Mouse (Mus musculus) liver, embryonic 15.5 days (tissue): ENCODE measurements at regions not wholly inside any gene's neighbourhood (a gene's known extent, or its start where the extent isn't known, plus 50 kb on each side); places are given as distances from the start of the nearest gene placed in this dataset.

Experiments used
- ATAC-seq: fragments of 200-750 bp; cut with Nextera tagmentation; 2 replicates; pipeline ENCODE4 v1.8.0; 2017; ENCODE audit warnings: moderate number of reproducible peaks, mild to moderate bottlenecking, moderate library complexity; ENCODE audit not compliant: insufficient read depth
- H3K27ac ChIP-seq: fragments of 300-500 bp; sonication (generic); replicated peaks from 2 replicates; pipeline ENCODE4 v1.5.1; 2015; ENCODE audit warnings: mild to moderate bottlenecking, inconsistent platforms
- H3K27me3 ChIP-seq: fragments of 300-500 bp; sonication (generic); 2 replicates; pipeline ENCODE4 v1.6.1; 2015; ENCODE audit warnings: mild to moderate bottlenecking, inconsistent platforms
- H3K36me3 ChIP-seq: fragments of 300-500 bp; sonication (generic); replicated peaks from 2 replicates; pipeline ENCODE4 v1.6.1; 2015; ENCODE audit warnings: moderate library complexity, mild to moderate bottlenecking, inconsistent platforms
- H3K4me1 ChIP-seq: fragments of 300-500 bp; sonication (generic); replicated peaks from 2 replicates; pipeline ENCODE4 v1.6.1; 2015; ENCODE audit warnings: inconsistent platforms
- H3K4me2 ChIP-seq: fragments of 300-500 bp; sonication (generic); 2 replicates; pipeline ENCODE4 v1.6.1; 2015; ENCODE audit warnings: moderate library complexity, mild to moderate bottlenecking, inconsistent platforms
- H3K4me3 ChIP-seq: fragments of 300-500 bp; sonication (generic); replicated peaks from 2 replicates; pipeline ENCODE4 v1.5.1; 2015; ENCODE audit warnings: mild to moderate bottlenecking, inconsistent platforms
- H3K9ac ChIP-seq: fragments of 300-500 bp; sonication (generic); 2 replicates; pipeline ENCODE4 v1.6.1; 2015; ENCODE audit warnings: moderate library complexity, mild to moderate bottlenecking, inconsistent platforms
- H3K9me3 ChIP-seq: fragments of 300-500 bp; sonication (generic); replicated peaks from 2 replicates; pipeline ENCODE4 v1.6.1; 2016; ENCODE audit warnings: inconsistent platforms
- WGBS: fragments of 180-500 bp; shearing (Covaris S2); methylation state at CpG from one replicate; pipeline ENCODE4 v1.1.7; 2015; ENCODE audit warnings: mixed read lengths; ENCODE audit not compliant: insufficient replicate concordance; 5-methylcytosine and 5-hydroxymethylcytosine counted together

- 42% methylated on average over 3 of the region's 3 CpGs for WGBS
- no peaks in the 10 kb centered on the region for H3K27me3 ChIP-seq
- no peak for ATAC-seq
These were observed 301.7 kb upstream of the Camk1g start for GRCm38 (mm10) chr1:193671816-193672254.

GRCm38 (mm10) chr1:193671046-193671445 lies 300.9 kb upstream of the Camk1g start:
- Histone ChIP-seq H3K27me3 (no peaks in the 10 kb centered on the region), H3K36me3 (no peaks in the 10 kb centered on the region), H3K27ac (no peak overlapping the region), H3K9ac (no peak overlapping the region), H3K4me2 (no peak overlapping the region), H3K9me3 (no peaks in the 10 kb centered on the region), H3K4me1 (peaks cover 69% of the 10 kb centered on the region), H3K4me3 (no peak overlapping the region)
- 57% methylated on average over 1 of the region's 1 CpGs for WGBS
- ATAC-seq, result no peak

More at GRCm38 (mm10) chr1:193671816-193672254, 301.7 kb upstream of the Camk1g start:
- H3K36me3 ChIP-seq, result no peaks in the 10 kb centered on the region
- no peaks in the 10 kb centered on the region for H3K9me3 ChIP-seq
- H3K27ac ChIP-seq, result no peak overlapping the region
- no peak overlapping the region for H3K9ac ChIP-seq
- no peak overlapping the region for H3K4me3 ChIP-seq
- peaks cover 63% of the 10 kb centered on the region for H3K4me1 ChIP-seq
- H3K4me2 ChIP-seq, result no peak overlapping the region

- 0 out of 2 replicates have a peak overlapping the region, but pooled peaks have one; percentile 14 for H3K27ac ChIP-seq
- no peak overlapping the region for H3K4me2 ChIP-seq
- peaks cover 79% of the 10 kb centered on the region for H3K4me1 ChIP-seq
These were observed 299.9 kb upstream of the Camk1g start for GRCm38 (mm10) chr1:193670008-193670407.

GRCm38 (mm10) chr1:193668841-193669240 lies 298.7 kb upstream of the Camk1g start:
- H3K9me3 ChIP-seq, result no peaks in the 10 kb centered on the region
- no peak overlapping the region for H3K9ac ChIP-seq
- no peaks in the 10 kb centered on the region for H3K36me3 ChIP-seq
- no peak overlapping the region for H3K4me2 ChIP-seq
- peak; percentile 61 for ATAC-seq
- H3K4me3 ChIP-seq, result no peak overlapping the region
- peak overlapping the region; percentile 14 for H3K27ac ChIP-seq
- peaks cover 90% of the 10 kb centered on the region for H3K4me1 ChIP-seq
- no peaks in the 10 kb centered on the region for H3K27me3 ChIP-seq

More at GRCm38 (mm10) chr1:193670008-193670407, 299.9 kb upstream of the Camk1g start:
- ATAC-seq, result no peak
- Histone ChIP-seq H3K4me3 (no peak overlapping the region), H3K36me3 (no peaks in the 10 kb centered on the region), H3K9me3 (no peaks in the 10 kb centered on the region), H3K9ac (no peak overlapping the region), H3K27me3 (no peaks in the 10 kb centered on the region)

- H3K27ac ChIP-seq, result peak overlapping the region; percentile 78
- peaks cover 95% of the 10 kb centered on the region for H3K4me1 ChIP-seq
- WGBS, result 75% methylated on average over 5 of the region's 5 CpGs
- H3K27me3 ChIP-seq, result no peaks in the 10 kb centered on the region
- ATAC-seq, result no peak
- no peak overlapping the region for H3K4me2 ChIP-seq
- no peaks in the 10 kb centered on the region for H3K9me3 ChIP-seq
- no peak overlapping the region for H3K4me3 ChIP-seq
- H3K36me3 ChIP-seq, result no peaks in the 10 kb centered on the region
- no peak overlapping the region for H3K9ac ChIP-seq
These were observed 295.8 kb upstream of the Camk1g start for GRCm38 (mm10) chr1:193665854-193666253.

GRCm38 (mm10) chr1:193664569-193664968 lies 294.5 kb upstream of the Camk1g start:
- 0 out of 2 replicates have a peak overlapping the region, but pooled peaks have one; percentile 1 for H3K4me2 ChIP-seq
- no peak overlapping the region for H3K4me3 ChIP-seq
- peak; percentile 87 for ATAC-seq
- H3K9ac ChIP-seq, result no peak overlapping the region
- H3K27me3 ChIP-seq, result no peaks in the 10 kb centered on the region
- H3K9me3 ChIP-seq, result no peaks in the 10 kb centered on the region
- peak overlapping the region; percentile 78 for H3K27ac ChIP-seq
- WGBS, result 27% methylated on average over 2 of the region's 2 CpGs
- no peaks in the 10 kb centered on the region for H3K36me3 ChIP-seq
- H3K4me1 ChIP-seq, result peaks cover 84% of the 10 kb centered on the region

- Histone ChIP-seq H3K36me3 (no peaks in the 10 kb centered on the region), H3K27ac (peak overlapping the region; percentile 78; the same call in 1 of the 2 replicates), H3K4me1 (peaks cover 74% of the 10 kb centered on the region), H3K4me3 (no peak overlapping the region), H3K9ac (no peak overlapping the region), H3K4me2 (no peak overlapping the region), H3K27me3 (no peaks in the 10 kb centered on the region), H3K9me3 (no peaks in the 10 kb centered on the region)
- no peak for ATAC-seq
- WGBS, result 52% methylated on average over 3 of the region's 3 CpGs
These were observed 293.5 kb upstream of the Camk1g start for GRCm38 (mm10) chr1:193663587-193663986.

GRCm38 (mm10) chr1:193662166-193662890 lies 292.2 kb upstream of the Camk1g start:
- ATAC-seq, result no peak
- Histone ChIP-seq H3K4me1 (peaks cover 61% of the 10 kb centered on the region), H3K4me2 (no peak overlapping the region), H3K36me3 (no peaks in the 10 kb centered on the region), H3K9me3 (no peaks in the 10 kb centered on the region), H3K9ac (no peak overlapping the region), H3K27me3 (no peaks in the 10 kb centered on the region), H3K27ac (0 out of 2 replicates have a peak overlapping the region, but pooled peaks have one; percentile 33), H3K4me3 (no peak overlapping the region)
- whole genome bisulfite sequencing, result 54% methylated on average over 3 of the region's 3 CpGs

- Histone ChIP-seq H3K4me1 (peaks cover 54% of the 10 kb centered on the region), H3K27me3 (no peaks in the 10 kb centered on the region), H3K36me3 (no peaks in the 10 kb centered on the region), H3K9ac (no peak overlapping the region), H3K27ac (peak overlapping the region; percentile 33), H3K4me2 (no peak overlapping the region), H3K4me3 (no peak overlapping the region), H3K9me3 (no peaks in the 10 kb centered on the region)
- ATAC-seq, result peak; percentile 56
- 24% methylated on average over 4 of the region's 4 CpGs for WGBS
These were observed 291.3 kb upstream of the Camk1g start for GRCm38 (mm10) chr1:193661377-193661776.

- 65% methylated on average over 14 of the region's 14 CpGs for WGBS
- Histone ChIP-seq H3K36me3 (no peaks in the 10 kb centered on the region), H3K4me2 (no peak overlapping the region), H3K27ac (no peak overlapping the region), H3K27me3 (no peaks in the 10 kb centered on the region), H3K4me3 (no peak overlapping the region), H3K9me3 (no peaks in the 10 kb centered on the region), H3K9ac (no peak overlapping the region), H3K4me1 (no peaks in the 10 kb centered on the region)
- ATAC-seq, result no peak
These were observed 285.1 kb upstream of the Camk1g start for GRCm38 (mm10) chr1:193655076-193655677.

- Histone ChIP-seq H3K27me3 (no peaks in the 10 kb centered on the region), H3K9ac (no peak overlapping the region), H3K4me2 (no peak overlapping the region), H3K27ac (no peak overlapping the region), H3K9me3 (no peaks in the 10 kb centered on the region), H3K36me3 (no peaks in the 10 kb centered on the region), H3K4me3 (no peak overlapping the region), H3K4me1 (no peaks in the 10 kb centered on the region)
- no peak for ATAC-seq
These were observed 280.2 kb upstream of the Camk1g start for GRCm38 (mm10) chr1:193650275-193650674.
